Comparison of ENCODE assay signal across 9 mouse cellular contexts in the genomic region with DNA sequence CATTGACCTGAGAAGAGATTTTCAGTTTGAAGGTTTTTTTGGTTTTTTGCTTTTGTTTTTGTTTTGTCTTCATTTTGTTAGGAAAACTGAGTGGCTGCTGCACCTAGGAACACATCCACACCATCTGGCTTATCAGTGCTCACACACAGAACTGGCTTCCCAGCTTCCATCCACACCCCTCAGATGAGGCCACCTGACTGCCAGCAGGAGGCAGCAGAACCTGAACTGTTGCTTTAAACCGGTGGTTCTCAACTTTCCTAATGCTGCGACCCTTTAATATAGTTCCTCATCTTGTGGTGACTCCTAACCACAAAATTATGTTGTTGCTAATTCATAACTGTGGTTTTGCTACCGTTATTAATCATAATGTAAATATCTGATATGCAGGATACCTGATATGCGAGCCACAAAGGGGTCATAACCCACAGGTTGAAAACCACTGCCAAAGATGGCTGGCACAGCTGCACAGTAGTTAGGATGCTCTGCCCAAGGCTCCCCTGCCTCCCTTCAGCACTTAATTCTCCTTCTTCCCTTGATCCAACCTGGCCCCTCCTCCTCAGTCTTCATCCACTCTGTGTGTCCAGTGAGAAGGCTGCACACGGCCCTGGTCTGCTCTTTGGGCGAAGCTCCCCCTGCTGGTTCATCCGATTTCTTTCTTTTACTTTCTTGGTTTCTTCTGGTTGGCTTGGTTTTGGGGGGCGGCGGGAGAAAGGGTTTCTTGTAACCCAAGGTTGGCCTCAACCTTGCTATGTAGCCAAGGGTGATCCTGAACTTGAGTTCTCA.
DNase-seq lines count a peak whose midpoint lies in the region; ATAC-seq and TF ChIP-seq lines count a peak whose summit lies in the region.
"Had no signal": no experiment of that assay in that cellular context is flagged by ENCODE, and none has a peak within 500 bp of the region (broad histone marks: within the 10 kb centered on the region; RNA-seq: fewer than 3 reads in every experiment).

No protein-coding gene starts in this region.

- no peak overlapping the region for H3K4me3 ChIP-seq in heart, embryonic 12.5 days
- no peak overlapping the region for H3K4me3 ChIP-seq in midbrain, postnatal 0 days (ENCODE audit: low read depth, low read length)
- H3K4me3 ChIP-seq: limb, embryonic 12.5 days had no signal

- DNase-seq in heart, postnatal 10 days: peak; percentile 11 to 30
- DNase-seq in 416B (ENCODE audit: low read depth): peak; percentile 61
- peak; percentile 24 for DNase-seq in ZHBTc4 (ENCODE audit: low read depth, low spot score)
- DNase-seq in kidney, adult 9 months: peak; percentile 28
- DNase-seq in midbrain, postnatal 0 days (ENCODE audit: low spot score): no peak
- no peak for DNase-seq in spleen, adult 12 weeks (ENCODE audit: low spot score)
- DNase-seq in B cell, adult 2 months: no peak

- no peak overlapping the region for H3K4me2 ChIP-seq in heart, embryonic 12.5 days
- H3K4me2 ChIP-seq in midbrain, postnatal 0 days (ENCODE audit: low read depth, low read length, poor library complexity, severe bottlenecking): no peak overlapping the region
- H3K4me2 ChIP-seq: limb, embryonic 12.5 days had no signal

- no peaks in the 10 kb centered on the region for H3K36me3 ChIP-seq in heart, embryonic 12.5 days
- H3K36me3 ChIP-seq in midbrain, postnatal 0 days (ENCODE audit: insufficient read depth, low read length): no peaks in the 10 kb centered on the region
- H3K36me3 ChIP-seq: limb, embryonic 12.5 days had no signal

- no peak overlapping the region for H3K27ac ChIP-seq in heart, embryonic 12.5 days (ENCODE audit: poor library complexity, severe bottlenecking)
- no peak overlapping the region for H3K27ac ChIP-seq in midbrain, postnatal 0 days (ENCODE audit: low read depth, low read length)
- H3K27ac ChIP-seq: limb, embryonic 12.5 days had no signal

- 71% methylated on average over 9 of the region's 9 CpGs for WGBS in heart, embryonic 12.5 days
- WGBS in midbrain, postnatal 0 days: 69% methylated on average over 9 of the region's 9 CpGs

- H3K27me3 ChIP-seq in heart, embryonic 12.5 days (replicated peaks): no peaks in the 10 kb centered on the region; the same call in 1 of the 2 replicates
- H3K27me3 ChIP-seq in midbrain, postnatal 0 days (ENCODE audit: insufficient read depth, low read length): peaks cover 8% of the 10 kb centered on the region; the same call in 1 of the 2 replicates
- H3K27me3 ChIP-seq: limb, embryonic 12.5 days had no signal

- no peaks in the 10 kb centered on the region for H3K9me3 ChIP-seq in heart, embryonic 12.5 days (replicated peaks)
- no peaks in the 10 kb centered on the region for H3K9me3 ChIP-seq in midbrain, postnatal 0 days (ENCODE audit: low read length)
- H3K9me3 ChIP-seq: limb, embryonic 12.5 days had no signal

- peaks cover 7% of the 10 kb centered on the region; the same call in 1 of the 2 replicates for H3K4me1 ChIP-seq in heart, embryonic 12.5 days (replicated peaks)
- no peaks in the 10 kb centered on the region for H3K4me1 ChIP-seq in midbrain, postnatal 0 days (ENCODE audit: insufficient read depth, low read length)
- H3K4me1 ChIP-seq: limb, embryonic 12.5 days had no signal

- TF ChIP-seq CTCF in midbrain, postnatal 0 days (IDR thresholded peaks at IDR 0.05): peak; percentile 55

- ATAC-seq in heart, embryonic 12.5 days (ENCODE audit: insufficient number of reproducible peaks, low FRiP score): no peak
- no peak for ATAC-seq in midbrain, postnatal 0 days (ENCODE audit: low FRiP score)

- no peak overlapping the region for H3K9ac ChIP-seq in heart, embryonic 12.5 days
- H3K9ac ChIP-seq in midbrain, postnatal 0 days (replicated peaks; ENCODE audit: low read length, poor library complexity, severe bottlenecking): no peak overlapping the region
- H3K9ac ChIP-seq: limb, embryonic 12.5 days had no signal

- intact Hi-C loops in heart, postnatal 10 days (cut with DNase I): no loop called here

Comparison
In these comparisons a context has a peak if more than half of its experiments do, and no peak if none do; other contexts are left out.
1. DNase-seq: peak in heart, postnatal 10 days (2 of 2), 416B (single experiment), ZHBTc4 (single experiment) and kidney, adult 9 months (single experiment); none in midbrain, postnatal 0 days (single experiment), spleen, adult 12 weeks (single experiment) and B cell, adult 2 months (0 of 2).